Mouse (Mus musculus) yolk sac, embryonic 10.5 days (tissue): ENCODE data around the gene Mxra7.
"Not testable (repeated sequence)": the region's sequence is repeated elsewhere in the genome, so short reads cannot be mapped to it uniquely, and the experiment has no call there.

ENCODE experiments used
- DNase-seq: peaks from one replicate; pipeline ENCODE4 v3.0.0-alpha.2; 2017; ENCODE audit warnings: low spot score

Mxra7 gene

GRCm38 (mm10) chr11:116827534-116828165 is at the start of gene Mxra7:
Gene Mxra7, minus strand, starts transcription at chr11:116828046.
- peak; percentile 79 for DNase-seq

DNA sequence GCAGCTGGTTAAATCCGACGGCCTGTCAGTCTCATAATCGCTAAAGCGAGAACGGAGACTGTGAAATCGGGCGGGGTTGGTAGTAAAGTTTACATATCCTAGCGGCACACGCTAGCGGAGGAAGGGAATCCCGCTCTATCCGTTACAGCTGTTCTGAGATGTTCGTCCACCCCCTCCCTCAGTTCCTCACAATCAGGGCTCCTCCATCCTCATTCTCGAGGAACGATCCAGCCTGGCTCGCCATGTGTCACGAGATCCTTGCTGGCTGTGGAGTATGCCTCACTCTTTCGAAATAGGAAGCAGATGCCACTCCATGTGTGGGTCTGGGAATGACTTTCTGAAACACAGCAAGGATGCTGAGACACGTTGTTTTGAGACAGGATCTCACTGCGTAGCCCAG is 46.1 kb upstream of the Mxra7 start:
- DNase-seq = no peak

DNA sequence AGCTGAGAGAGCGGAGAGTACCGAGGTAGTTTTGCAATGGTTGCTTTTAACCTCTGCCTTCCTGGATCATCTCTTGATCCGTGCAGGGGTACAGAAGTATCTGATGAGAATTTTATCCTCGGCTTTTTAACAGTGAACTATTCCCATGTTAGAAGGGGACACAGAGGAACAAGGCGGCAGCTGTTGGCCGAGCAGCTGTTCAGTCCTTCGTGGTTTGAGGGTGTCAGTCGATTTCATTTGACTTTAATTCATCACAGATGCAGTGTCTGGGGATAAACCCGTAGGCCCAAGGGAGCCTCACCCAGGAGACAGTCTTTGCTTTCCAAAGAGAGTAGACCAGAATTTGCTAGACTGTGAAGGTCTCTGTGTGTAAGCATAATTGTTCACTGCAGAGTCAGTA is 43.7 kb upstream of the Mxra7 start:
- no peak for DNase-seq

- no peak for DNase-seq
Measured at GRCm38 (mm10) chr11:116869641-116870040, 41.8 kb upstream of the Mxra7 start.

DNA sequence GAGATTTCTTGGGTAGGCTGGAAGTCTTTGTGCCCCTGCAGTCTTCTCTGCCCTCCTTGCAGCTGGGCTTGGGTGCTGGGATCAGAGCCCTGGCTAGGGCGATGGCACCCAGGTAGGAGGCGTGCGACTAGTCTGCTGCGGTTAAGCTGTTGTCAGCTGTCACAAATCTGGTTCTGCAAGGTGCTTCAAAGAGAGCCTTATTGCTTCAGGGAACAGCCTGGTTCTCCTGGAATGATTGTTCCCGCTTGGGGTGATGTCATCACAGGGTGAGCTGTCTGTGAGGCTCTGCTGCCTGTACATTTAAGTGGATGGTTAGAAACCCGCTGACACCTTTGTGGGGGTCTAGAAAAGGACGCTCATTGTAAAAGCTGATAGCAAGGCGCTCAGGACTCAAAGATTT is 41.4 kb upstream of the Mxra7 start:
- DNase-seq = no peak

- DNase-seq = no peak
Measured at GRCm38 (mm10) chr11:116868129-116868528, 40.3 kb upstream of the Mxra7 start.

- DNase-seq = peak; percentile 82
Measured at GRCm38 (mm10) chr11:116865945-116866585, 38.2 kb upstream of the Mxra7 start.

DNA sequence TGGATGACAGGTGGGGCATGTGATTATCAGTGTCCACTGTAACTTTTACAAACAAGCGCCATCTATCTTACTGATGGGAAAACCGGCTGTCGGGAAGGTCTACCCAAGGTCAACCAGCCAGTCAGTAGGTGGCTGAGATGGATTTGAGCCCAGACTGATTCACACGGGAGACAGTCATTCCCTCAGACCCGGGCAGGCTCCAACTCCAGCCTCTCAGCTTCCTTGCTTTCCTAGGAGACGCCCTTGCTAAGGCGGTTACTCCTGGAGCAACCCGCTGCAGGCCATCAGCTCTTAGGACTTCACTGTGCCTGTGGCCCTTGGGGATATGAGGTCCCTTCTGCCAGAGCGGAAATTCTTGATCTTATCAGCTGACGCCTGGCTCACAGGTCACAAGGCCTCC is 36.6 kb upstream of the Mxra7 start:
- peak; percentile 57 for DNase-seq

- DNase-seq = peak; percentile 30
Measured at GRCm38 (mm10) chr11:116857183-116857850, 29.5 kb upstream of the Mxra7 start.

- DNase-seq = no peak
Measured at GRCm38 (mm10) chr11:116854279-116854678, 26.4 kb upstream of the Mxra7 start.

DNA sequence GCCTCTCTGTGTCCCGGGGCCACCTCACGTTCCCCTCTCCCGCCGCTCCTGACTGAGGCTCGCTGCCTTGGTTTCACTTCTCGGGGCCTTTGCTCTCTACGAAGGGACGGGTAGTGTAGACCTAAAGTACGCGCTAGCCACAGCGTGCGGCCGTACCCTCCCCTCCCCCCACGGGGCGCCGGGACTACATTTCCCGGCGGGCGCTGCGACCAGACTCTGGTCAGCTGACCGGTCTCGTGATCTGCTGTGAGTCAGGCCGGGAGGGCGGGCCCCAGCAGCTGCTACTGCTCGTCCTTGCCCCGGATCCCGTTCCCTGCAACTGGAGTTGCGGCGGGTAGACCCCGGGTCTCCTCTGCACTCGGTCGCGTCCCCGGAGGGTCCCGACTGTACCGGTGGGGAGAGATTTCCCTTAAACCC is 25.7 kb upstream of the Mxra7 start:
- DNase-seq = peak; percentile 97

- peak; percentile 97 for DNase-seq
Measured at GRCm38 (mm10) chr11:116852891-116853511, 25.2 kb upstream of the Mxra7 start, which contains the start of gene Srsf2. Gene Srsf2, minus strand, starts transcription at chr11:116853094.

DNA sequence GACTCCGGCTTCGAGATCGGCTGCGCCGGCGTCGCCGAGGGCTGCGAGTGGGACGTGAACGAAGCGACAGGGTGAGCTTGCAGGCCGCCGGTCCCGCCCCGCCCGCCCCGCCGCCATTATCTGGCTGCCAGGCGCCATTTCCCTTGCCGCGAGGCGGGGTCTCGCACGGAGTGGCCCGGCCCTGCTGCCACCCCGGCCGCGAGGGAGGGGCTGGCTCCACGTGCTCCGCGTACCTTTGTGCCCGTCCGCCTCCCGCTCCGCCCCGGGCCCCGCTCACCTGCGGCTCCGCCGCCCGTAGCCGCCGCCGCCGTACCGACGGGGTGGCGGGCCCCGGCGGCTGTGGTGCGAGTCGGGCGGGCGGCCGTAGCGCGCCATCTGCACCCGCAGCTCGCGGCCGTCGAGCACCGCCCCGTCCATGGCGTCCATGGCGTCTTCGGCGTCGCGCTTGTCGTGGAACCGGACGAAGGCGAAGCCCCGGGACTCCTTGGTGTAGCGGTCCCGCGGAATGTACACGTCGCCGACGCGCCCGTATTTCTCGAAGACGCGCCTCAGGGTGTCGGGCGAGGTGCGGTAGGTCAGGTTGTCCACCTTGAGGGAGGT is 24.5 kb upstream of the Mxra7 start, which contains the start of gene Mfsd11:
Mfsd11 (plus strand) TSS at position 150 of the 600 bp plus-strand sequence.
- DNase-seq = peak; percentile 79

DNA sequence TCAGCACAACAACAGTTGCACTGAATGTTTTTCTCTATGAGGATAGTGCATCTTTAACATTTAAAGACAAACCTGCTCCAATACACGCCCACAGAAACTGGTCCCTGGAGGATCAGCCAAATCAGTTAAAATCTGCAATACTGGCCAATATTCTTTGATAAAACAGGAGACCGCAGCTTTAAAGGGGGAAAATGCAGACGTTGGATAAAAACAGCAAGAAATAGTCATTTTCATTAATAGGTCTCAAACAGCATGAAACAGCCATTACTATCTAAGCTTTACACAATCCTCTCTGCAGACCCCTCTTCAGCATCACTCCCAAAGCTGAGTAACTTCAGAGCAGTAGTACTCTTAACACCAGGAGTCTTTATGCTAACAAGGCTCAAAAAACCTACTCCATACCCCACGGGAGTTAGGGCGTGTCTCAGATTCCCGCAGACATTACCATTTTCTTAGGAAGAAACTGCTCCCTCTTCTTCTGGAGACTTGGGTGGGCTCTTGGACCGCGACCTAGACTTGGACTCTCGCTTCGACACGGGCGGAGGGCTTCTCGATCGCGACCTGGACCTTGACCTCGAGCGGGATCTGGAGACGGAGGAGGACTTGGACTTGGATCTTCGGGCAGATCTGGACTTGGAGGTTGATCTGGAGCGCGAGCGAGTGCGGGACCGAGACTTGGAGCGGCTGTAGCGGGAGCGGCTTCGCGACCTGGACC is 23.9 kb upstream of the Mxra7 start:
- DNase-seq = peak; percentile 79

- no peak for DNase-seq
Measured at GRCm38 (mm10) chr11:116850833-116851477, 23.1 kb upstream of the Mxra7 start.

- DNase-seq = no peak
Measured at GRCm38 (mm10) chr11:116850085-116850484, 22.2 kb upstream of the Mxra7 start.

GRCm38 (mm10) chr11:116849587-116849986 is 21.7 kb upstream of the Mxra7 start:
- DNase-seq = no peak

GRCm38 (mm10) chr11:116848877-116849178 is 21.0 kb upstream of the Mxra7 start:
- not testable (repeated sequence) for DNase-seq

- peak; percentile 35 for DNase-seq
Measured at GRCm38 (mm10) chr11:116848086-116848876, 20.4 kb upstream of the Mxra7 start.
